Mouse (Mus musculus) E14TG2a.4 (cell line): ENCODE results near the gene Pex5l.

ENCODE experiments used
- H3K27me3 ChIP-seq: 2 replicates; pipeline ENCODE4 v1.6.1; 2014; ENCODE audit warnings: low read length, control low read depth; ENCODE audit not compliant: insufficient read depth
- H3K36me3 ChIP-seq: 2 replicates; pipeline ENCODE4 v1.6.1; 2014; ENCODE audit warnings: low read length, control low read depth; ENCODE audit not compliant: insufficient read depth
- H3K4me1 ChIP-seq: replicated peaks from 2 replicates; pipeline ENCODE4 v1.6.1; 2014; ENCODE audit warnings: low read depth, low read length, control low read depth
- H3K4me3 ChIP-seq: replicated peaks from 2 replicates; pipeline ENCODE4 v1.5.1; 2014; ENCODE audit warnings: mild to moderate bottlenecking, low read length
- H3K9me3 ChIP-seq: 2 replicates; pipeline ENCODE4 v1.6.1; 2014; ENCODE audit warnings: low read length, control low read depth
- CTCF ChIP-seq: conservative IDR thresholded peaks from 2 replicates; pipeline ENCODE4 v1.5.1; 2014; ENCODE audit warnings: low read length
- NANOG ChIP-seq: IDR thresholded peaks from 2 replicates; pipeline ENCODE4 v1.6.1; 2014; ENCODE audit warnings: borderline replicate concordance, low read length, mixed read lengths
- POU5F1 ChIP-seq: IDR thresholded peaks from 2 replicates; pipeline ENCODE4 v1.6.1; 2014; ENCODE audit warnings: low read length, borderline replicate concordance

The Pex5l gene

DNA sequence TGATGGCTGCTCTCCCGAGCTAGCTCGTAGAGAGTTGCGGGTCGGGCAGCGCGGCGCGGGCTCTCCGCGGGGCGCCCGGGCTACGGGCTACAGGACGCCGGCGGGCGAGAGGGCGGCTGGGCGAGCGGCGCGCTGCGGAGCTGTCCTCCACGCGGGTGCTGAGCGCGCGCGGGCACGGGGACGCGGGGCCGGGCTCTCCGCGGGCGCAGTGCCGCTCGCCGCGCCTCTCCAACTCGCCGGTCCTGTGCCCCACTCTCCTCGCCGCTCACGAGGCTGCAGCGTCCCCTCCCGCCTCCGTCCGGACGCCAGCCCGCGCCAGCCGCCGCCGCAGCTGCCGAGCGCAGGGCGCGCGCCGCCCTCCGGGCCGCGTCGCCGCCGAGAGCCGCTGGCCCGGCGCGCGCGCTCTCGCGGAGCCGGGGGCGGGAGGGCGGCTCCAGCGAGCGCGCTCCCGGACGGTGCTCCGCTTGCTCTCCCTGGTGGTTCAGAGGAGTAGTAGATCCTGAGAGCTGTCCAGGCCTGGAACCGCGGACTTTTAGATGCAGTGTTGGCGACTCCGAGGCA lies at the start of gene Pex5l:
Pex5l (minus strand) TSS at position 347 of the 561 bp plus-strand sequence.
- no peaks in the 10 kb centered on the region for H3K36me3 ChIP-seq
- H3K4me1 ChIP-seq = peaks cover 20% of the 10 kb centered on the region
- H3K9me3 ChIP-seq = peaks cover 6% of the 10 kb centered on the region
- no peak for TF ChIP-seq NANOG
- no peak for TF ChIP-seq POU5F1
- no peak for TF ChIP-seq CTCF
- H3K4me3 ChIP-seq = peak within 1 kb of the TSS; percentile 89
- H3K27me3 ChIP-seq = peaks cover 24% of the 10 kb centered on the region

DNA sequence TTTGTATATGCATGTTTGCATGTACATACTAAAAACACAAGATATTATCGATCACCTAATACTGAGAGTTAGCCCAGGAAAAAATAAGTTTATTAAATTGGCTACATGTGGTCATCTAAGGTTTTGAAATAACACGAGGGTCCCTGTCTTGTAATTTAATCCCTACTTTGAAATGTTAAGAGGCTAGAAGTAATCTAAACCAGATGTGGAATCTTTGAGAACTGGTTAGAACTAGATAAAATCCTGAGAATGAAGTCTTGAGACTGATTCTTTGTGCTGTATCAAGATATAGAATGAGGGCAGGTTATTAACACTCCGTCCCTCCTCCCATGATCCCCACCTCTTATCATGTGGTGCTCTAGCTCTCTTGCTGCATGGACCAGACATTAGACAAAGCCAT lies 22.1 kb upstream of the Pex5l start:
- Histone ChIP-seq H3K27me3 (no peaks in the 10 kb centered on the region), H3K36me3 (no peaks in the 10 kb centered on the region), H3K4me3 (no peak overlapping the region), H3K4me1 (no peaks in the 10 kb centered on the region), H3K9me3 (no peaks in the 10 kb centered on the region)
- no peak for TF ChIP-seq POU5F1
- no peak for TF ChIP-seq CTCF
- no peak for TF ChIP-seq NANOG

DNA sequence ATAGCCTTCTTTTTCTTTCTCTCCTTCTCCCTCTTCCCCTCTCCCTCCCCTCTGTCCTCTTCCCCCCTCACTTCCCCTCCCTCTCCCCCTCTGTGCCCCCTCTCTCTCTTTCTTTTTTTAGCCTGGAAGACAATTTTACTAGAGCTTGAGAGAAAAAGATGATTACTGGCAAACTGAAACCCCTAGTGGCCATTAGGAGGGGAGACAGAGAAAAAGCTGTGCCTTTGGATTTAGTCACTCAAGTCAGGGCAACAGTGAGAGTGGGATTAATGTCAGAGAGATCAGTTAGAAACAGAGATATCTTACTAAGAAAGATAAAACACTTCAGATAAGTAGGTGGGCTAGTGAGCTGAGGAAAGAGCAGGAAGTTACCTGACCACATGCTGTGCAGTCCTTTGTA lies 20.8 kb upstream of the Pex5l start:
- no peaks in the 10 kb centered on the region for H3K27me3 ChIP-seq
- H3K9me3 ChIP-seq = no peaks in the 10 kb centered on the region
- no peak overlapping the region for H3K4me3 ChIP-seq
- TF ChIP-seq NANOG = no peak
- TF ChIP-seq POU5F1 = no peak
- peak; percentile 14; the same call in 1 of the 2 replicates for TF ChIP-seq CTCF
- no peaks in the 10 kb centered on the region for H3K4me1 ChIP-seq
- no peaks in the 10 kb centered on the region for H3K36me3 ChIP-seq

DNA sequence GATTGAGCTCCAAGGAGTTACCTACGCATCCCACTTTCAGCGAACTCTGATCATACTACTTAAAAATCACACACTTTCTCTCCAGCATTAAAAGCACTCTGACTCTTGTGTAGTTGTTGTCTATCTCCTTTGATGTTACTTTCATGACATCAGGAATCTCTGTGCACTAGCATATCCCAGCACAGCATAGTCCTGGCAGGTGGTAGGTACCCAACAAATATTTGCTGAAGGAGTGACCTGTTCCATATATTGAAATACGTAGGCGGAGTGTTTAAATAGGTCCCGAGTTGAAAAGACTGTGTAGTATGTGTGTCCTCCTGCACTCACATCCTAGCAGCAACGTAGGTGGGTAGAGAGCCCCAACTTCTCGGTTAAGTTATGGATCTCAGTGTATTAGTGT lies 545 bp upstream of the Pex5l start:
- no peak for TF ChIP-seq POU5F1
- no peak for TF ChIP-seq NANOG
- no peak for TF ChIP-seq CTCF

GRCm38 (mm10) chr3:33142398-33142797 lies 649 bp downstream of the Pex5l start:
- Histone ChIP-seq H3K4me1 (peaks cover 20% of the 10 kb centered on the region), H3K9me3 (peaks cover 11% of the 10 kb centered on the region), H3K36me3 (no peaks in the 10 kb centered on the region), H3K4me3 (peak overlapping the region; percentile 89), H3K27me3 (peaks cover 24% of the 10 kb centered on the region)
- TF ChIP-seq NANOG (no peak), POU5F1 (no peak), CTCF (no peak)

More for the DNA sequence above, 545 bp upstream of the Pex5l start:
- Histone ChIP-seq H3K27me3 (peaks cover 24% of the 10 kb centered on the region), H3K36me3 (no peaks in the 10 kb centered on the region), H3K4me1 (peaks cover 20% of the 10 kb centered on the region), H3K4me3 (peak overlapping the region; percentile 89), H3K9me3 (peaks cover under 1% of the 10 kb centered on the region; the same call in 1 of the 2 replicates)

- no peak overlapping the region for H3K4me3 ChIP-seq
- TF ChIP-seq POU5F1 (no peak), CTCF (no peak), NANOG (no peak)
- no peaks in the 10 kb centered on the region for H3K9me3 ChIP-seq
- H3K36me3 ChIP-seq = no peaks in the 10 kb centered on the region
- no peaks in the 10 kb centered on the region for H3K4me1 ChIP-seq
- no peaks in the 10 kb centered on the region for H3K27me3 ChIP-seq
Measured at GRCm38 (mm10) chr3:33129944-33130343, 13.1 kb downstream of the Pex5l start.

- Histone ChIP-seq H3K27me3 (no peaks in the 10 kb centered on the region), H3K36me3 (no peaks in the 10 kb centered on the region), H3K4me1 (0 out of 2 replicates have a peak, but pooled peaks cover 2% of the 10 kb centered on the region), H3K4me3 (no peak overlapping the region), H3K9me3 (no peaks in the 10 kb centered on the region)
- no peak for TF ChIP-seq NANOG
- no peak for TF ChIP-seq POU5F1
- no peak for TF ChIP-seq CTCF
Measured at GRCm38 (mm10) chr3:33124796-33125195, 18.3 kb downstream of the Pex5l start.

- TF ChIP-seq CTCF = peak; percentile 29
- TF ChIP-seq NANOG = no peak
- Histone ChIP-seq H3K4me1 (no peaks in the 10 kb centered on the region), H3K27me3 (no peaks in the 10 kb centered on the region), H3K4me3 (no peak overlapping the region), H3K36me3 (no peaks in the 10 kb centered on the region), H3K9me3 (no peaks in the 10 kb centered on the region)
Measured at GRCm38 (mm10) chr3:33105785-33106184, 37.3 kb downstream of the Pex5l start.

DNA sequence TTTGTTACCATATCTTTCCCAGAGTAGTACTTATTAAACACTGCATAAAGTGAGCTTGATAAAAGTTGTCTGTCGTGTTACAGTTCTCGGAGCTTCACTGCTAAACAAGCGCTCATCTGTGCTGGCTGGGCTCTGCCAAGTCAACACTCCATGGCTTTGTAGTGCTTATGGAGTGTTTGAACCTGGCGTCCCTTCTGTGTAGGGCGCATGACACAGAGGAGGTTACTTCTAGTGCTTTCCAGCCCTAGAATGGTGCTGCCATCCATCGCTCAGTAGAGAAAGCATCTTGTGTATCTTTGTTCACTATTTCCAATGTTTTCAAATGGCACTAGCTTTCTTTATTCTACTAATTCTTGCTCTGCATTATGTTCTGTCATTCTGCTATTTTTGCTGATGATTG lies 39.5 kb downstream of the Pex5l start:
- no peaks in the 10 kb centered on the region for H3K4me1 ChIP-seq
- H3K36me3 ChIP-seq = no peaks in the 10 kb centered on the region
- TF ChIP-seq NANOG (no peak), POU5F1 (no peak), CTCF (no peak)
- H3K27me3 ChIP-seq = no peaks in the 10 kb centered on the region
- no peaks in the 10 kb centered on the region for H3K9me3 ChIP-seq
- no peak overlapping the region for H3K4me3 ChIP-seq
